Mouse (Mus musculus) left cerebral cortex, postnatal 10 days (tissue): ENCODE measurements at regions not wholly inside any gene's neighbourhood (a gene's known extent, or its start where the extent isn't known, plus 50 kb on each side); places are given as distances from the start of the nearest gene placed in this dataset.

Experiments used
- DNase-seq, 2 experiments: peaks; one replicate each; pipeline ENCODE4 v3.0.0; 2021 to 2022; ENCODE audit warnings: low spot score in 2 of 2, mixed read lengths in 1 of 2; ENCODE audit errors: extremely low spot score in 1 of 2
- intact Hi-C: fragments of 180-260 bp; cut with DNase I; formaldehyde crosslinking; loops from one replicate; pipeline ENCODE4 v1.15.1; 2025

DNA sequence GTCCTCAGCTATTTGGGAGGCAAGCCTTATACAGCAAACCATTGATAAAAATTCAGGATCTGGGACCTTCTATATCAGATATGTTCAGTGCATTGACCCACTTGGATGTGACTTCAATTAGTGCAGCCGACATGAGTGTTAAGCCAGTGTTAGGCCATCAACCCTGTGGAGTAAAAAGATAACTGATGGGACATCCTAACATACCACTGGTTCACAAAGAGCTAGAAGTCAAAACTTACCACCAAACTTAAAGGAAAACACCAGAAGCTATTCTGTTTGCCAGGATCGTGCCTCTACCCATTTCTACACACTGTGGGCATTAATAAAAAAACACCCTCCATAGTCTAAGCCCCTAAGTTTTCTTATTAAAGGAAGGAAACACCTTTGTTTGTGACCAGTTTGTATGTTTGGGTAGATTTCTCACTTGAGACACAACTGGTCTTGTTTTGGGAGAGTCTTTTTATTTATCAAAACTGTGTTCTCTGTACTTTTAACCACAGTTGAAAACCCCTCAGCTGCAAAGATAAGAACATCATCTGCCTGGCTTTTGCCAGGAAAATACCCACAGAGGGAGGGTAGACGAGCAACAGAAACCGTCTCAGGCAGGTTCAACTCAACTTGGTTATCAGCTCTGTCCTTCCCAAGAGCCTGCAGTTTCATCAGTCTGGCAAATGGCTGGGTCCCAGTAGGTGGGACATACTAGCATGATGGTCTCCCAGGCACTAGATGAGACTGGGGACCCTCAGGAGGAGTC lies 283.5 kb downstream of the Sox4 start:
- no peak for DNase-seq
- intact Hi-C loops: no loop called here

- intact Hi-C loops: no loop called here
- DNase-seq: no peak
Observed at GRCm38 (mm10) chr13:28666832-28667231, 286.7 kb downstream of the Sox4 start.

DNA sequence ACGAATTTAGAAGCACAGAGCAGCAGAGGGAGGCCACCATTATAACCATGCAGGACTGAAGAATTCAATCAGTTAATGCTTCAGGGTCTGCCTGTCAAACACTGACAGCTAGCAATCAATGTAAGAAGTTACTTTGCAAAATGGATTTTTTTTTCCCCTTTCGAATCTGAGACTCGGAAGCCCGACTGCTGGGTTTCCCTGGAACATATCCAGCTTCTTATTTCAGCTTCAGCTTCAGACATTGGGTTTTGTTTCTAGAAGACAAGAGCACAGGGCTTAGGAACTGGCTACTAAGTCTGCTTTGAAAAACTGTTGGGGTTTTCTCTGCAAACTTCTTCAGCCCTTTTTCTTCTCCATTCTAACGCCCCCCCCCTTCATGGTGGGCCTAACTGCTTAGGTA lies 288.4 kb downstream of the Sox4 start:
- no peak for DNase-seq
- intact Hi-C loops: no loop called here

DNA sequence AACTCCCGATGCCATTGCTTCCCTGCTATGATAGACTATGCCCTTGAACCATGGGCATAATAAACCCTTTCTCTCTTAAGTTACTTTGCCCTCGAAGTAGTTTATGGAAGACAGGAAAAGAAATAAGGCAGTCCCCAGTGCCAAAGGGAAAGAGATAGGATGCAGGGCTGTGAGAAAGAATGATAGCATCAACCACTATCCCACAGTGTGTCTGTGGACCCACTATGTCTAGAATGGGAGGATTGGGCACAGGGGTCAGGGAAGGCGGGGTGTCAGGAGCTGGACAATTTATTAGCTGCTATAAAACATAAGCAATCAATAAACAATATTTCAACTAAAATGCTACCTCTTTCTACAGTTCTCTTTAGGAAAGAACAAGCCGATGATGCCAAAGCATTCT lies 288.8 kb downstream of the Sox4 start:
- intact Hi-C loops: no loop called here
- DNase-seq: no peak

DNA sequence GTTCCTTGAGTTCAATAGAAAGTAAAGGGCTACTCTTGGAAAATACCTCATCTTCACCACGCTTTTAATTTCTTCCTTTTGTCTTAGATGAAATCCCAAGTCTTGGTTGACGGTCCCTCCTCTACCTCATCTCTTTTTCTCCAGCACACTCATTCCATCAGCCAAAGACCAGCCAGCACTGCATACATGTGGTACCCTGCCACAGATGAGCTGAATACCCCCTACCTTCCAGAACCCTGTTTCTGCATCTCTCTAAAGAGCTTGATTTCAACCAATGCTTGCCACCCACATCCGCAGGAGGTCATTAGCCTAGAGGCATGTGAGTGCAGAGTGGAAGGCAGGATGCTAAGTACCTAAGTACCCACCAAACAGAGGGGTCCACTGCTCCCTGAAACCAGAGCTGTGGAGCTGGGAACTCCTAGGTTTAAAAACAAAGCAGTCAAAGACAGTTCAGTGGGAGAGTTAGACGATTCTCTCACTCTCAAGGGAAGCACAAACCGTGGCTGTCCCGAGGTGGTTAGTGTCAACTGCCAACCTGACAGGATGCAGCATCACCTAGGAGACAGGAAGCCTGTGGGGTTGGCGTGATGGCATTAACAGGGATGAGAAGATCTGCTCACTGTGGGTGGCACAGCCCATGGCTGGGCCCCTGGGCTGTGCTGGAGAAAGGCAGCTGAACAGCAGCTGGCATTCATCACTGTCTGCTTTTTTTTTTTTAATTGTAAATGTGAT lies 289.4 kb downstream of the Sox4 start:
- intact Hi-C loops: no loop called here
- no peak for DNase-seq

GRCm38 (mm10) chr13:28663459-28663858 lies 290.1 kb downstream of the Sox4 start:
- intact Hi-C loops: no loop called here
- DNase-seq: no peak

DNA sequence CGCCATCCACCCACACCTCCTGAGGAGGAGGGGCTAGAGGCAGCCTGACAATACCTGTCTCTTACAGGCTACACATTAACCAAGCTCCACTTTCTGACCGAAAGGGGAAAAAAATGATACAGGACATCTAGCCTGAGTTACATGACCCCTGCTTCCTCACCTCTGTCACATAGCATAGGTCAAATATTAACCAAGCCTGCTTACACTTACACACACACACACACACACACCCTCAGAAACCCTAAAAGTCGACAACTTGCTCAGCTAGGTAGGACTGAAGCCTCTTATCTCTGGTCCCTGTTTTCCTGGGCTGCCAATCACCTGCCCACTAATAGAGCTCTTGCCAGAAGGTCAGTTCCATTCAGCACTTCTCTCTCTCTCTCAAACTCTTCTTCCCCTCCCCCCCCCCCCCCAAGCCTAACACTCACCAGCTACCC lies 291.2 kb downstream of the Sox4 start:
- no peak for DNase-seq
- intact Hi-C loops: no loop called here

GRCm38 (mm10) chr13:28660151-28660550 lies 293.4 kb downstream of the Sox4 start:
- intact Hi-C loops: no loop called here
- no peak for DNase-seq

DNA sequence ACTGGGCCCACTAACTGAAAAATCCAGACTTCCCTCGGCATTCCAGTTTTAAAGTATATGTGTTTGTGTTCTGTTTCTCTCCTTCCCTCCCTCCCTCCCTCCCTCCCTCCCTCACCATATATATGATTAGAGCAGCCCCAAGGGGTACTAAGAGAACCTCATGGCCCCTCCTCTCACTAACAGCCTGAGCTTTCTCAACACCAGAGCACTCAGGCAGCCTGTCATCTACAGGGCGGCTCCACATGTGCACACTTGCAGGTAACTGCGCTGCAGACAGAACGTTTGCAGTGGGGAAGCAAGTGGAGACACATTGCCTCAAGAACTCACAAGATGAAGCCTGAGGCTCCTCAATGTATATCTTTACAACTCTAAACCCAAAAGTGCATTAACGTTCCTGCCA lies 294.9 kb downstream of the Sox4 start:
- DNase-seq: no peak
- intact Hi-C loops: no loop called here

GRCm38 (mm10) chr13:28654883-28655282 lies 298.6 kb downstream of the Sox4 start:
- no peak for DNase-seq
- intact Hi-C loops: no loop called here

GRCm38 (mm10) chr13:28653362-28653761 lies 300.2 kb downstream of the Sox4 start:
- DNase-seq: no peak
- intact Hi-C loops: no loop called here

- intact Hi-C loops: no loop called here
- peak in 1 of 2 experiments; percentile 40 for DNase-seq
Observed at GRCm38 (mm10) chr13:28651810-28652209, 301.7 kb downstream of the Sox4 start.

GRCm38 (mm10) chr13:28645881-28646280 lies 307.6 kb downstream of the Sox4 start:
- intact Hi-C loops: no loop called here
- DNase-seq: no peak

- intact Hi-C loops: no loop called here
- DNase-seq: no peak
Observed at GRCm38 (mm10) chr13:28644846-28645574, 308.5 kb downstream of the Sox4 start.

DNA sequence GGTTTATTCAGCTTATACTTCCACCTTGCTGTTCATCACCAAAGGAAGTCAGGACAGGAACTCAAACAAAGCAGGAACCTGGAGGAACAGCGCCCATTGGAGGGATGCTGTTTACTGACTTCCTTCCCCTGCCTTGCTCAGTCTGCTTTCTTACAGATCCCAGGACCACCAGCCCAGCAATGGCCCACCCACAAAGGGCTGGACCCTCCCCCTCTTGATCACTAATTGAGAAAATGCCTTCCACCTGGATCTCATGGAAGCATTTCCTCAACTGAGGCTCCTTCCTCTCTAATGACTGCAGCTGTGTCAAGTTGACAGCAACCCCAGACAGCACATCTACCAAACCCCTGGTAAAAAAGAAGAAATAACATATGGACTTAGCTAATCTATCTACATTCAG lies 312.7 kb downstream of the Sox4 start:
- no peak for DNase-seq
- intact Hi-C loops: no loop called here

GRCm38 (mm10) chr13:28635230-28635950 lies 318.1 kb downstream of the Sox4 start:
- DNase-seq: no peak
- intact Hi-C loops: no loop called here

- DNase-seq: no peak
- intact Hi-C loops: no loop called here
Observed at GRCm38 (mm10) chr13:28633541-28634041, 319.9 kb downstream of the Sox4 start.

DNA sequence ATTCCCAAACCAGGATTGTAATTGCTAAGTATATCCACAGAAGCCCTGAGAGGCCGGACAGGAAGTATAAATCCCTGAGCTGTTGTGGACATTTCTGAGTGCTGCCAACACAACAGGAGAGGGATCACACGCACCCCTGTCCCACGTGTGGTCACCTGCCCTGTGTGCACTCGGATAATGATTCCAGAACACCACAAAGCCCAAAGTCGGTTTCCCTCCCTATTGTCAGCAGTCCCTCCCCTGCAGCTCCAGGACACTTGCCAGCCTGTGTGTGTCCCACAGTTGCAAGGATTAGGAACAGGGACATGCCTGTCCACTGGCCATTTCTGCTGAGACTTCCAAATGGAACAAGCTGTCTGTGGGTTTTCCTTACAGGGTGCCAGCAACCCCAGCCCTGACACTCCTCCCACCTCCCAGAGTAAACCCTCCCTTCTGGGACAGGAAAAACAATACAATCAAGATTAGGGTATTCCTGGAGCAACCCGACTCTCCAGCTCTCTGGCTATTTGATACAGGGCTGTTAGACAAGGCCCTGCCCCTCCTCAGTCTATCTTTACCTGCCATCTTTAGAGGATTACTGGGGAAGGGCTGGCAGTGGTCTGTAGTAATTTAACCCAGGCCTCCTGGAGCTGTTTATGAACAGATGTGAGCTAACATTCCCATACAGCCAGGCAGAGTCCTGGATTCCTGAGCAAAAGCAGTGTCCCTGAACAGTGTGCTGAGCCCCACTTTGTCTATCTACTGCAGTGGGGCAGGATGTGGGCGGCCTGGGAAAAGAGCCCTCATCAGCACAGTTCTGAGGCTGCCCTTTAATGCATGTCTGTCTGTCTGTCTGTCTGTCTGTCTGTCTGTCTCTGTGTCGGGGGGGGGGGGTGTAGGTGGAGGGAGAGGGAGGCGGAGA lies 323.8 kb downstream of the Sox4 start:
- intact Hi-C loops: no loop called here
- DNase-seq: peak in 1 of 2 experiments; percentile 50
